Mouse (Mus musculus): ENCODE measurements around the gene Ccl12.

GRCm38 (mm10) chr11:82080865-82081264 lies 20.8 kb upstream of the Ccl12 start:
- TF ChIP-seq POLR2A (IDR thresholded peaks at IDR 0.05; ENCODE audit: borderline replicate concordance, insufficient read depth, low read length) (no peak), CTCF (IDR thresholded peaks at IDR 0.05; ENCODE audit: borderline replicate concordance, insufficient read depth, low read depth, low read length) (no peak)

Measured in cerebellum, adult 2 months (tissue).